ENCODE assay signal across 14 mouse cellular contexts in the genomic region with DNA sequence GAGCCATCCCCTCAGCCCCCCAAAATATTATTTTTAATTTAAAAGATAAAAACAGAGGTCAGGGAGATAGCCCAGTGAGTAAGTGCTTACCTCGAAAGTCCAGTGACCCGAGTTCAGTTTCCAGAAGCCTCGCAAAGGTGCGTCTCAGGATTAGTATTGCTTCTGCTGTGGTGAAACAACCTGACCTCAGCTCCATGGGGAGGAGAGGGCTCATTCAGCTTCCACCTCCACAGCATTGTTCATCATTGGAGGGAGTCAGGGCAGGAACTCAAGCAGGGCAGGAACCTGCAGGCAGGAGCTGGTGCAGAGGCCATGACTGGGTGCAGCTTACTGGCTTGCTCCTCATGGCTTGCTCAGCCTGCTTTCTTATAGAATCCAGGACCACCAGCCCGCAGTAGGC. TPM values are rescaled to one million over a fixed set of nuclear protein-coding genes. Genes with fewer than 3 reads are reported as not detected.
DNase-seq lines count a peak whose midpoint lies in the region; ATAC-seq lines count a peak whose summit lies in the region.
"Had no signal": no experiment of that assay in that cellular context is flagged by ENCODE, and none has a peak within 500 bp of the region (broad histone marks: within the 10 kb centered on the region; RNA-seq: fewer than 3 reads in every experiment).

No protein-coding gene starts in this region.

- no peaks in the 10 kb centered on the region for H3K27me3 ChIP-seq in heart, embryonic 11.5 days (ENCODE audit: control insufficient read depth, insufficient read depth, low read length)
- H3K27me3 ChIP-seq in limb, embryonic 15.5 days = no peaks in the 10 kb centered on the region
- no peaks in the 10 kb centered on the region for H3K27me3 ChIP-seq in limb, embryonic 10.5 days (ENCODE audit: low read depth, poor library complexity, severe bottlenecking)
- H3K27me3 ChIP-seq in embryonic facial prominence, embryonic 15.5 days = no peaks in the 10 kb centered on the region
- H3K27me3 ChIP-seq: Patski had no signal

- H3K36me3 ChIP-seq in heart, embryonic 11.5 days (ENCODE audit: control insufficient read depth, insufficient read depth, low read length) = 0 out of 2 replicates have a peak, but pooled peaks cover 3% of the 10 kb centered on the region
- H3K36me3 ChIP-seq in limb, embryonic 15.5 days = peaks cover 23% of the 10 kb centered on the region; the same call in 1 of the 2 replicates
- peaks cover 50% of the 10 kb centered on the region for H3K36me3 ChIP-seq in limb, embryonic 10.5 days
- H3K36me3 ChIP-seq in embryonic facial prominence, embryonic 15.5 days = peaks cover 15% of the 10 kb centered on the region; the same call in 1 of the 2 replicates

- H3K9me3 ChIP-seq in heart, embryonic 11.5 days (replicated peaks; ENCODE audit: control insufficient read depth, low read length) = no peaks in the 10 kb centered on the region
- no peaks in the 10 kb centered on the region for H3K9me3 ChIP-seq in limb, embryonic 15.5 days
- H3K9me3 ChIP-seq in limb, embryonic 10.5 days (replicated peaks) = no peaks in the 10 kb centered on the region
- no peaks in the 10 kb centered on the region for H3K9me3 ChIP-seq in embryonic facial prominence, embryonic 15.5 days (replicated peaks)
- H3K9me3 ChIP-seq: midbrain, embryonic 10.5 days had no signal

- H3K9ac ChIP-seq in heart, embryonic 11.5 days (ENCODE audit: low read depth, low read length) = no peak overlapping the region
- no peak overlapping the region for H3K9ac ChIP-seq in limb, embryonic 15.5 days
- no peak overlapping the region for H3K9ac ChIP-seq in embryonic facial prominence, embryonic 15.5 days
- H3K9ac ChIP-seq: forebrain, postnatal 0 days; lung, embryonic 14.5 days had no signal

- no peak for DNase-seq in heart, postnatal 36 days
- no peak for DNase-seq in limb, embryonic 10.5 days (ENCODE audit: low spot score)
- no peak for DNase-seq in frontal cortex, postnatal 25 days (ENCODE audit: low spot score in 2 of 2)
- DNase-seq: forebrain, postnatal 0 days; lung, embryonic 14.5 days; thymus, adult 18-20 months had no signal

- intact Hi-C loops in heart, postnatal 36 days (cut with DNase I) = loop anchor here (10.0 kb wide), 1 partner anchor 346 kb away; a partner anchor contains a TSS

- H3K4me1 ChIP-seq in heart, embryonic 11.5 days (ENCODE audit: control insufficient read depth, insufficient read depth, low read length) = peaks cover 88% of the 10 kb centered on the region
- peaks cover 66% of the 10 kb centered on the region for H3K4me1 ChIP-seq in limb, embryonic 15.5 days
- H3K4me1 ChIP-seq in limb, embryonic 10.5 days = peaks cover 39% of the 10 kb centered on the region
- peaks cover 53% of the 10 kb centered on the region for H3K4me1 ChIP-seq in brown adipose tissue, adult 24 weeks (ENCODE audit: control insufficient read depth, insufficient read depth, insufficient read length, low read length)
- peaks cover 76% of the 10 kb centered on the region for H3K4me1 ChIP-seq in embryonic facial prominence, embryonic 15.5 days

- H3K4me3 ChIP-seq in heart, embryonic 11.5 days (ENCODE audit: low read depth, low read length) = no peak overlapping the region
- no peak overlapping the region for H3K4me3 ChIP-seq in limb, embryonic 15.5 days
- H3K4me3 ChIP-seq in limb, embryonic 10.5 days = no peak overlapping the region
- H3K4me3 ChIP-seq in brown adipose tissue, adult 24 weeks (ENCODE audit: insufficient read depth, low read depth, low read length) = no peak overlapping the region
- H3K4me3 ChIP-seq in embryonic facial prominence, embryonic 15.5 days (replicated peaks) = no peak overlapping the region
- H3K4me3 ChIP-seq: erythroblast, embryonic 14.5 days; midbrain, embryonic 10.5 days had no signal

- no peak overlapping the region for H3K4me2 ChIP-seq in heart, embryonic 11.5 days
- no peak overlapping the region for H3K4me2 ChIP-seq in limb, embryonic 15.5 days
- no peak overlapping the region for H3K4me2 ChIP-seq in embryonic facial prominence, embryonic 15.5 days (replicated peaks)
- H3K4me2 ChIP-seq: lung, embryonic 14.5 days had no signal

- 76% methylated on average over 5 of the region's 5 CpGs for WGBS in heart, embryonic 11.5 days (ENCODE audit: insufficient replicate concordance)
- WGBS in limb, embryonic 15.5 days = 85% methylated on average over 5 of the region's 5 CpGs
- 81% methylated on average over 5 of the region's 5 CpGs for WGBS in limb, embryonic 10.5 days
- WGBS in embryonic facial prominence, embryonic 15.5 days = 85% methylated on average over 5 of the region's 5 CpGs

- H3K27ac ChIP-seq in heart, embryonic 11.5 days (ENCODE audit: low read depth, low read length) = peak overlapping the region; percentile 99
- H3K27ac ChIP-seq in limb, embryonic 15.5 days = peak overlapping the region; percentile 89
- H3K27ac ChIP-seq in limb, embryonic 10.5 days = no peak overlapping the region
- H3K27ac ChIP-seq in brown adipose tissue, adult 24 weeks (replicated peaks; ENCODE audit: low read depth, low read length) = peak overlapping the region; percentile 94
- H3K27ac ChIP-seq in embryonic facial prominence, embryonic 15.5 days (replicated peaks) = peak overlapping the region; percentile 93
- H3K27ac ChIP-seq: midbrain, embryonic 10.5 days had no signal

- no peak for ATAC-seq in heart, embryonic 11.5 days (replicated peaks; ENCODE audit: insufficient number of reproducible peaks, low FRiP score, low TSS enrichment)
- no peak for ATAC-seq in limb, embryonic 15.5 days (ENCODE audit: insufficient number of reproducible peaks, low FRiP score, low TSS enrichment, low read depth)
- ATAC-seq in embryonic facial prominence, embryonic 15.5 days (ENCODE audit: insufficient number of reproducible peaks, low FRiP score, low TSS enrichment, low read depth) = no peak
- no peak for ATAC-seq in frontal cortex, adult (ENCODE audit: low TSS enrichment)
- ATAC-seq: forebrain, postnatal 0 days; Patski had no signal

RNA-seq across cellular contexts. Expression of a gene that starts 8.8 kb away (rescaled TPM):
- 9.6 and 13.1 TPM in 2 replicates for polyA plus RNA-seq in heart, embryonic 11.5 days (2014; fragmentation: Nextera tagmentation; extraction: Ambion mirVana)
- total RNA-seq in heart, postnatal 36 days (2021) = 10 to 100 TPM in 1 of 2 experiments, 1 to 10 TPM in 1; 9.1 to 10.1 TPM
- polyA plus RNA-seq in limb, embryonic 15.5 days (2015; fragmentation: Nextera tagmentation; extraction: Ambion mirVana) = 12.7 and 16.4 TPM in 2 replicates
- polyA plus RNA-seq in limb, embryonic 10.5 days (2016; fragmentation: Nextera tagmentation; extraction: Ambion mirVana) = 4.9 and 5.9 TPM in 2 replicates
- 4.4 and 7.1 TPM in 2 replicates for polyA plus RNA-seq in brown adipose tissue, adult 24 weeks (2012; ENCODE audit: insufficient read depth, insufficient read length, missing spikeins)
- 15.1 and 16.6 TPM in 2 replicates for polyA plus RNA-seq in embryonic facial prominence, embryonic 15.5 days (2015; fragmentation: Nextera tagmentation; extraction: Ambion mirVana)

RNA-seq across cellular contexts. Expression of a gene that starts 17.2 kb away (rescaled TPM):
- polyA plus RNA-seq in heart, embryonic 11.5 days (2014; fragmentation: Nextera tagmentation; extraction: Ambion mirVana) = 0.11 TPM in 1 of 2 replicates, not detected in the other
- total RNA-seq in heart, postnatal 36 days (2021) = under 1 TPM; 0.46 to 0.58 TPM
- 0.14 TPM in 1 of 2 replicates, not detected in the other for polyA plus RNA-seq in limb, embryonic 15.5 days (2015; fragmentation: Nextera tagmentation; extraction: Ambion mirVana)
- not detected in 2 replicates for polyA plus RNA-seq in limb, embryonic 10.5 days (2016; fragmentation: Nextera tagmentation; extraction: Ambion mirVana)
- polyA plus RNA-seq in brown adipose tissue, adult 24 weeks (2012; ENCODE audit: insufficient read depth, insufficient read length, missing spikeins) = not detected in 2 replicates
- polyA plus RNA-seq in embryonic facial prominence, embryonic 15.5 days (2015; fragmentation: Nextera tagmentation; extraction: Ambion mirVana) = 0.24 and 0.25 TPM in 2 replicates
- polyA plus RNA-seq: forebrain, postnatal 0 days; lung, embryonic 14.5 days; midbrain, embryonic 10.5 days had no signal

RNA-seq across cellular contexts. Expression of a gene that starts 21.3 kb away (rescaled TPM):
- polyA plus RNA-seq in heart, embryonic 11.5 days (2014; fragmentation: Nextera tagmentation; extraction: Ambion mirVana) = 29.6 and 34.3 TPM in 2 replicates
- 10 to 100 TPM; 17.2 to 18.8 TPM for total RNA-seq in heart, postnatal 36 days (2021)
- polyA plus RNA-seq in limb, embryonic 15.5 days (2015; fragmentation: Nextera tagmentation; extraction: Ambion mirVana) = 40.3 TPM in 2 replicates
- polyA plus RNA-seq in limb, embryonic 10.5 days (2016; fragmentation: Nextera tagmentation; extraction: Ambion mirVana) = 42.3 and 45.3 TPM in 2 replicates
- 98.3 and 102 TPM in 2 replicates for polyA plus RNA-seq in brown adipose tissue, adult 24 weeks (2012; ENCODE audit: insufficient read depth, insufficient read length, missing spikeins)
- polyA plus RNA-seq in embryonic facial prominence, embryonic 15.5 days (2015; fragmentation: Nextera tagmentation; extraction: Ambion mirVana) = 43.2 and 44.9 TPM in 2 replicates

RNA-seq across cellular contexts. Expression of a gene that starts 26.0 kb away (rescaled TPM):
- polyA plus RNA-seq in heart, embryonic 11.5 days (2014; fragmentation: Nextera tagmentation; extraction: Ambion mirVana) = 34.5 and 36.0 TPM in 2 replicates
- total RNA-seq in heart, postnatal 36 days (2021) = 10 to 100 TPM; 18.8 to 23.1 TPM
- 51.7 and 53.8 TPM in 2 replicates for polyA plus RNA-seq in limb, embryonic 15.5 days (2015; fragmentation: Nextera tagmentation; extraction: Ambion mirVana)
- polyA plus RNA-seq in limb, embryonic 10.5 days (2016; fragmentation: Nextera tagmentation; extraction: Ambion mirVana) = 41.3 and 49.6 TPM in 2 replicates
- 55.0 and 67.5 TPM in 2 replicates for polyA plus RNA-seq in brown adipose tissue, adult 24 weeks (2012; ENCODE audit: insufficient read depth, insufficient read length, missing spikeins)
- 50.3 and 52.0 TPM in 2 replicates for polyA plus RNA-seq in embryonic facial prominence, embryonic 15.5 days (2015; fragmentation: Nextera tagmentation; extraction: Ambion mirVana)

RNA-seq across cellular contexts. Expression of a gene that starts 34.2 kb away (rescaled TPM):
- 23.1 and 27.5 TPM in 2 replicates for polyA plus RNA-seq in heart, embryonic 11.5 days (2014; fragmentation: Nextera tagmentation; extraction: Ambion mirVana)
- 1 to 10 TPM; 1.9 to 4.1 TPM for total RNA-seq in heart, postnatal 36 days (2021)
- 27.4 and 28.0 TPM in 2 replicates for polyA plus RNA-seq in limb, embryonic 15.5 days (2015; fragmentation: Nextera tagmentation; extraction: Ambion mirVana)
- 73.1 and 74.0 TPM in 2 replicates for polyA plus RNA-seq in limb, embryonic 10.5 days (2016; fragmentation: Nextera tagmentation; extraction: Ambion mirVana)
- polyA plus RNA-seq in brown adipose tissue, adult 24 weeks (2012; ENCODE audit: insufficient read depth, insufficient read length, missing spikeins) = 1.7 and 3.6 TPM in 2 replicates
- 32.0 and 33.6 TPM in 2 replicates for polyA plus RNA-seq in embryonic facial prominence, embryonic 15.5 days (2015; fragmentation: Nextera tagmentation; extraction: Ambion mirVana)
